Mouse (Mus musculus): ENCODE results near the gene Cyp39a1.
A peak's percentile ranks its signal among the peaks of the same experiment; 100 is the strongest.

The Cyp39a1 gene

DNA sequence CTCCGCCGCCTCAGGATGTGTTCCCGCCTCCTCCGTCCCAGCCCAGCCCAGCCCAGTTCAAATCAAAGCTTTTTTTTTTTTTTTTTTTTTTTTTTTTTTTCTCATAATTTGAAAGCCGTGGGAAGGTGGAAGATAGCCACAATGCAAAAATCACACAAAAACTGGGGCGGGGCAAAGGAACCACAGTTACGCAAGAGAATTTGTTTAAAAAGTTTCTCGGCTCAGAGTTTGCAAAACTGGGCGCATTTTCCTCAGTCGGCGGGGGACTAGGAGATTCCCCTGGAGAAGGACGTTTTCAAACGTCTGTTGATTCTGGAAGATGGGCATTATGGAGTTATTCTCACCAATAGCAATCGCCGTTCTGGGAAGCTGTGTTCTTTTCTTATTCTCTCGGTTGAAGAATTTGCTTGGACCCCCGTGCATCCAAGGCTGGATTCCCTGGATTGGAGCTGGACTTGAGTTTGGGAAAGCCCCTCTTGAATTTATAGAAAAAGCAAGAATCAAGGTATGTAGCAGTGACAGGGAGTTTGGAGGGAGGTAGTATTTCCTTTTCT lies at the start of gene Cyp39a1:
Cyp39a1 (plus strand) TSS at position 136 of the 554 bp plus-strand sequence.
- DNase-seq (ENCODE audit: low spot score) = peak; percentile 23

- no peak for DNase-seq (ENCODE audit: low spot score)
Observed at GRCm38 (mm10) chr17:43619156-43619555, 48.1 kb upstream of the Cyp39a1 start.

GRCm38 (mm10) chr17:43622076-43622475 lies 45.1 kb upstream of the Cyp39a1 start:
- DNase-seq (ENCODE audit: low spot score) = no peak

- DNase-seq (ENCODE audit: low spot score) = no peak
Observed at GRCm38 (mm10) chr17:43628246-43628645, 39.0 kb upstream of the Cyp39a1 start.

DNA sequence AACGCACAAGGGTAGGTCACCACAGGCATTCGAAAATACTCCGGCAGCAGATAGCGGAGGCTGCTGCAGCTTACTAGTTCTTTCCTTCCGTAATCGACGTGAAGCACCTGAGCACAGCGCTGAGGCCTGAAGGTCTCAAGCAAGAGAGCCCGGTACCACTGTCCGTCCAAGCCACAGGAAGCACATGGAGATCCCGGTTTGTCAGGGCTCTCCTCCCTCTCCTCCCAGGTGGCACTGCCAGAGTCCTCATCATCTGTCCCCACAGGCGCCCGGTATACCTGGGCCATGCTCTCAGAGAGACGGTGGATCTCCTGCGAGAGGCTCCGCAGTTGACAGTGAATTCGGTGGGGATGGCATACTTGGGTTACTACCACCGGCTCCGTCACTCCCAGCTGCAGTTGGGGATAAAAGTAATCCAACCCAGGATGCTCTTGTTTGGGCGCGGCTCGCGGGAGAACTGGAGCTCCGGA lies 38.2 kb upstream of the Cyp39a1 start:
- no peak for DNase-seq (ENCODE audit: low spot score)

DNA sequence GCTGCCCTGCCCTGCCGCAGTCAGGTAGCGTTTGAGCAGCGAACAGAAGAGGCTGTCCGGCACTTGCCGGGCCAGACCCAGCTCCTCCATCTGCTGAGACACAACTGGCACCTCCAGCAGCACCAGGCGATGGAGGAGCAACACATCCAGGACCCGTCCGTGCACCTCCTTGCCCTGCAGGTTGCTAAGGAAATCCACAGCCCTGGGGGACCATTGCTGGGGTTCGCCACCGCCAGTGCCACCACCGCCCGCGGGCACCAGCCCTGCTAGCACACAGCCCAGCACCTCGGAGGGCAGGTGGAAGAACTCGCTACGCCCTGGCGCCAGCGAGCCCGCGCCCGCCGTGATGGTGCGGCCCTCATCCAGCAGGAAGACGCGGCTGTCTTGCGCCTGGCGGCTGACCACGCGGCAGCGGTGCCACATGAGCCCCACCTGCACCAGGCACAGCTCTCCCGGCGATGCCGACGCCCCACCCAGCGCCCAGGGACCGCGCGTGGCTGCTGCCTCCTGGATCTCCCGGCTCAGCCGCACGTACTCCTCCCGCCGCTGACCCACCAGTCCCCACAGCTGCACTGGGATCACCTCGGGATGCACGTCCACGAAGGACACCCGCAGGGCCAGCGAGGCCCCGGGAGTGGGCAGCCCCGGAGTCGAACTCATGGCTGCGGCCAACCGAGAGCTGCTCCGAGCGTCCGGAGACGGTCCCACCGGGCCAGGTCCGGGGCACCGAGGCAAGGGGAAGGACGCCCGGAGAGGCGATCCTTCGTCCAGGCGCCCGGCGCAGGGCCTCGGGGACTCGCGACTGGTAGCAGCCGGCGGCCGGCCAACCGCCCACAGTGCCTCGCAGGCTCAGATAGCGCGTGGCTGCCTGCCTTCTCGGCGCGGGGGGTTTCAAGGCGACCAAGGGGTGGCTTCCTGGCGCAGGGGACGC lies 37.5 kb upstream of the Cyp39a1 start, which contains the start of gene Tdrd6:
Tdrd6 (minus strand) TSS at position 804 of the 931 bp plus-strand sequence.
- DNase-seq (ENCODE audit: low spot score) = no peak

DNA sequence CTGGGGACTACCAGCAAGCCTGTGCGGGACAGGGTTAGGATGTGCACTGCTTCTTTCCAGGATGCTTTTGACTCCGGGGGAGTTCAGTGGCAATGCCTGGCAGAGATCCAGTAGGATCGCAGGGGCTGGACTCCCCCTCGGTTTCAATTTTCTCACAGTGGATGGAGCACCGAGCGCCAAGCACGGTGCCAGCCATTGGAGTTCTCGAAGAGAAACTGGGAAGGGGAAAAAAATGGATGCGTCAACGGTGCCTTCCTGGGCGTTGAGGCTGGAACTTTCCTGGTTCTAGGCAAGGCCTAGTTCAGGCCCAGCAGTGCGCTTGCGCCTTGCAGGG lies 36.8 kb upstream of the Cyp39a1 start:
- DNase-seq (ENCODE audit: low spot score) = no peak

GRCm38 (mm10) chr17:43637146-43637545 lies 30.1 kb upstream of the Cyp39a1 start:
- DNase-seq (ENCODE audit: low spot score) = no peak

- DNase-seq (ENCODE audit: low spot score) = no peak
Observed at GRCm38 (mm10) chr17:43640825-43641224, 26.4 kb upstream of the Cyp39a1 start.

- DNase-seq (ENCODE audit: low spot score) = no peak
Observed at GRCm38 (mm10) chr17:43643191-43643590, 24.0 kb upstream of the Cyp39a1 start.

- peak; percentile 13 for DNase-seq (ENCODE audit: low spot score)
Observed at GRCm38 (mm10) chr17:43644375-43644774, 22.9 kb upstream of the Cyp39a1 start.

GRCm38 (mm10) chr17:43645136-43645535 lies 22.1 kb upstream of the Cyp39a1 start:
- DNase-seq (ENCODE audit: low spot score) = no peak

DNA sequence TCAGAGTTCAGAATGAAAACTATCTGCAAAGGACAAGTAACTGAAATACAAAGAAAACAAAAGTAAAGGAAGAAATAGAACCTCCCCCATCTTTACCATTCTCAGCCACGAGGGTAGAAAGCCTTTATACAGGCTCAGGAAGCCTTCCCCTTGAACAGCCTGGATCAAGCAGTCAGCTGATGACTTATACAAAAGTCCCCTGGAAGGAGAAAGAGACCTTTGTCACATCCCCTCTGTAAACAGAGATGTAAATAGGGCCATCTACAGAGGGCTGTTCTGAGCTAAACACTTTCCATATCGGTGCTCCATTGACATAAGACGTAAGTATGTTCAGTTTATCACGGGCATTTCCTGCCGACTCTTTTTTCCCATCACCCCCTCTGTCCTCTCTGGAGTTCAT lies 20.3 kb upstream of the Cyp39a1 start:
- no peak for DNase-seq (ENCODE audit: low spot score)

GRCm38 (mm10) chr17:43649641-43650436 lies 17.4 kb upstream of the Cyp39a1 start:
- DNase-seq (ENCODE audit: low spot score) = no peak

DNA sequence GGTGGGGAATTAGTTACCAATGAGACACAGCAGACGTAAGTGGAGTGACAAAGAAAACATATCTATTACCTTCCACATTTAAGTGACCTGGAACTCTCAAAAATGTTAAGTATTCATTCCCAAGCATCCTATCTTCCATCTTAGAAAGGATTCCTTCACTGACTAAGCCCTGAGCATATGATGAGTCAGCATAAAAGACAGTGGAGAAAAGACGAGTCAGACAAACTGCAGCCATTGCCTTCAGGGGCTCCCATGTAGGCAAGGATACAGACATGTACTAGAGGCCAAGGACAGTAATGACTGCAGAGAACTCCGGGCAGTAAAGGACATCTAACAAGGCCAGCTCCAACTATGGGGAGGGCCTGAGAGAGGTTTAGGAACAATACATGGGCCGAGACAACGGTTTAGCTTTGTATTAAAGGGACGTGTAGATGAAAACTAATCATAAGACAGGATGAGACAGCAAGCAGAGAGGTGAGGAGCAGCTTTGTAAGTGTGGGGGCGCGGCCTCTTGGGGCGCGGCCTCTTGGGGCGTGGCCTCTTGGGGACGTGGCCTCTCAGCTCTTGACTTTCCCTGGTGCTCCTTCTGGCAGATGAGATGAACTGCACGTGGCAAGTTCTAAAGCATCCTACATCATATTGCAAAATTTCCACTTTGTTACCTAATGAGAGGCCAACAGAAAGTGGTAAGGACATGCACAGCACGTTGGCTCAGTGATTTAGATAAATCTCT lies 15.7 kb upstream of the Cyp39a1 start:
- no peak for DNase-seq (ENCODE audit: low spot score)

GRCm38 (mm10) chr17:43666576-43667289 lies 492 bp upstream of the Cyp39a1 start, which contains the start of gene Slc25a27:
Gene Slc25a27 (minus strand): TSS chr17:43667214.
- peak; percentile 76 for DNase-seq (ENCODE audit: low spot score)

DNA sequence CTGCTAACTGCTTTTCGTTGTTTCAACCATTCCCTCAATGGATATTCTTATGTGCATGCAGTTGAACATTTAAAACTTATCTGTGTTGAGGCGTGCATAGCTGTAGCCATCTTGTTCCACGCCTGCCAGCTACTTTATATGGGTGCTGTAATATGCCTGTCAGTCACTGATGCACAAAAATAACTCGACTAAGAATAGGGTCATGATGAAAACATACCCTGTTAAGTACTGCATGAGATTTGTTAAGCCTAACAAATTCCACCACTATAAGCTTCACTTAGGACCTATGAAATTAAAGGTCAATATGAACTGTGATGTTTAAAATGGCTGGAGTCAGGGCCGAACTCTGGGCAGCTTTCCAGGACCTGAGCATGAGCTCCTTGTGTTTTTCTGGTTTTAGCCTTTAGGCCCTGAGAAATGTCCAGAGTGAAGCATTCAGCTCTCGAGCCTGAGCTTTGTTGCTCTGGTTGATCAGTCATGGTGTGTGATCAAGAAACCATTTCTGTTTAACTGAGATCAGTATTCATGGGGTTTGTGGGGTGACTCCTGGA lies 2.0 kb downstream of the Cyp39a1 start:
- DNase-seq (ENCODE audit: low spot score) = no peak

GRCm38 (mm10) chr17:43671907-43672306 lies 4.7 kb downstream of the Cyp39a1 start:
- DNase-seq (ENCODE audit: low spot score) = no peak

- DNase-seq (ENCODE audit: low spot score) = no peak
Observed at GRCm38 (mm10) chr17:43675228-43675627, 8.0 kb downstream of the Cyp39a1 start.

GRCm38 (mm10) chr17:43676241-43676640 lies 9.0 kb downstream of the Cyp39a1 start:
- DNase-seq (ENCODE audit: low spot score) = no peak

- DNase-seq (ENCODE audit: low spot score) = no peak
Observed at GRCm38 (mm10) chr17:43677317-43677716, 10.1 kb downstream of the Cyp39a1 start.

Measured in urinary bladder, postnatal 25 days (tissue).